Mouse (Mus musculus) cerebellum, postnatal 14 days (tissue): ENCODE results near the gene Oca2.
A peak's percentile ranks its signal among the peaks of the same experiment; 100 is the strongest.

Experiments
- DNase-seq, 2 experiments: peaks; one replicate each; pipeline ENCODE4 v3.0.0; 2021; ENCODE audit warnings: mixed read lengths in 2 of 2

The Oca2 gene

GRCm38 (mm10) chr7:56239543-56239942 is at the start of gene Oca2:
Gene Oca2 (plus strand): TSS chr7:56239760.
- no peak for DNase-seq

GRCm38 (mm10) chr7:56191041-56191440 is 48.5 kb upstream of the Oca2 start:
- DNase-seq, result no peak

- DNase-seq, result no peak
Observed at GRCm38 (mm10) chr7:56191661-56192060, 47.9 kb upstream of the Oca2 start.

GRCm38 (mm10) chr7:56201483-56202218 is 37.9 kb upstream of the Oca2 start:
- DNase-seq, result no peak

- no peak for DNase-seq
Observed at GRCm38 (mm10) chr7:56202843-56203242, 36.7 kb upstream of the Oca2 start.

GRCm38 (mm10) chr7:56203286-56203685 is 36.3 kb upstream of the Oca2 start:
- no peak for DNase-seq

- no peak for DNase-seq
Observed at GRCm38 (mm10) chr7:56204877-56205276, 34.7 kb upstream of the Oca2 start.

- DNase-seq, result no peak
Observed at GRCm38 (mm10) chr7:56220811-56221210, 18.7 kb upstream of the Oca2 start.

- no peak for DNase-seq
Observed at GRCm38 (mm10) chr7:56235794-56236423, 3.7 kb upstream of the Oca2 start.

GRCm38 (mm10) chr7:56236617-56237016 is 2.9 kb upstream of the Oca2 start:
- DNase-seq, result no peak

- DNase-seq, result no peak
Observed at GRCm38 (mm10) chr7:56254568-56254967, 15.0 kb downstream of the Oca2 start.

- no peak for DNase-seq
Observed at GRCm38 (mm10) chr7:56257875-56258441, 18.4 kb downstream of the Oca2 start.

- DNase-seq, result no peak
Observed at GRCm38 (mm10) chr7:56277506-56277905, 37.9 kb downstream of the Oca2 start.

GRCm38 (mm10) chr7:56291468-56292115 is 52.0 kb downstream of the Oca2 start:
- peak; percentile 85 to 88 for DNase-seq

GRCm38 (mm10) chr7:56304408-56304807 is 64.8 kb downstream of the Oca2 start:
- DNase-seq, result no peak

- no peak for DNase-seq
Observed at GRCm38 (mm10) chr7:56314358-56314757, 74.8 kb downstream of the Oca2 start.

- DNase-seq, result no peak
Observed at GRCm38 (mm10) chr7:56315630-56316529, 76.3 kb downstream of the Oca2 start.

- peak; percentile 35 to 40 for DNase-seq
Observed at GRCm38 (mm10) chr7:56327738-56328137, 88.2 kb downstream of the Oca2 start.

GRCm38 (mm10) chr7:56348528-56348927 is 109.0 kb downstream of the Oca2 start:
- DNase-seq, result peak; percentile 62 to 65

- DNase-seq, result no peak
Observed at GRCm38 (mm10) chr7:56356658-56357342, 117.2 kb downstream of the Oca2 start.

- DNase-seq, result peak; percentile 50 to 67
Observed at GRCm38 (mm10) chr7:56381750-56382421, 142.3 kb downstream of the Oca2 start.
